Mouse (Mus musculus): ENCODE results near the gene Tnrc6b. TPM values are rescaled to one million over a fixed set of nuclear protein-coding genes. Genes with fewer than 3 reads are reported as not detected.

Gene Tnrc6b
- total and polyA plus RNA-seq, 3 experiments = 7.8 to 13.9 (median 8.0) TPM

DNA sequence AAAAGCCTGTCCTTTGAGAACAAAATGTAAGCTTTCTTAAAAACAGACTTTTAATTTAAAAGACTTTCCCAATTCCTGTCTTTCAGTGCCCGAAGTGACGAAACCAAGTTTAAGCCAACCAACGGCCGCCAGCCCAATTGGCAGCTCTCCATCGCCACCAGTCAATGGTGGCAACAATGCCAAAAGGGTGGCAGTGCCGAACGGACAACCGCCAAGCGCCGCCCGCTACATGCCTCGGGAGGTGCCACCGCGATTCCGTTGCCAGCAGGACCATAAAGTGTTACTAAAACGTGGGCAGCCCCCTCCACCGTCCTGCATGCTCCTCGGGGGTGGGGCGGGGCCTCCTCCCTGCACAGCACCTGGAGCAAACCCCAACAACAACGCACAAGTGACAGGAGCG, 165.1 kb downstream of the Tnrc6b start:
- peaks cover 0 to 5% of the 10 kb centered on the region in 2 experiments; a peak in 2 of 4 replicates for H3K36me3 ChIP-seq (ENCODE audit: control insufficient read depth in 1 of 2, insufficient read depth in 2 of 2, low read length in 2 of 2)
- DNase-seq (ENCODE audit: low read depth, low spot score) = no peak

DNA sequence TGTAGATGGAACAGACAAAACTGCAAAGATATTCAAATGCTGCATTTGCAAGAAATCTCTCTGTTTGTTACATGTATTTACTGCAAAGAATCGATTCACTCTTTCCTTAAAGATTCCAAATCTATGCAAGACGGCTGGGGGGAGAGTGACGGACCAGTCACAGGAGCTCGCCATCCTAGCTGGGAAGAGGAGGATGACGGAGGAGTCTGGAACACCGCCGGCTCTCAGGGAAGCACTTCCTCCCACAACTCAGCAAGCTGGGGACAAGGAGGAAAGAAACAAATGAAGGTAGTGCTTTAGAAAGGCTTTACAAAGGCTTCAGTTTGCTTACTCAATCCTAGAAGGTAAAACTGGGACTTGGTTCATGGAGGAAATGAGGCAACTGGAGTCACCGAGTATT, 173.0 kb downstream of the Tnrc6b start:
- no peaks in the 10 kb centered on the region for H3K4me1 ChIP-seq (ENCODE audit: control insufficient read depth in 1 of 2, insufficient read depth in 2 of 2, low read length in 2 of 2)
- H3K27me3 ChIP-seq (ENCODE audit: control insufficient read depth in 1 of 2, insufficient read depth in 2 of 2, low read length in 2 of 2) = no peaks in the 10 kb centered on the region
- H3K4me3 ChIP-seq (ENCODE audit: control insufficient read depth in 1 of 2, insufficient read depth in 1 of 2, low read depth in 2 of 2, low read length in 2 of 2) = no peak overlapping the region
- H3K9me3 ChIP-seq (replicated peaks; ENCODE audit: insufficient read depth, low read length) = no peaks in the 10 kb centered on the region
- no peak for DNase-seq (ENCODE audit: low read depth, low spot score)
- TF ChIP-seq MYB (IDR thresholded peaks at IDR 0.05; ENCODE audit: low read depth, low read length) = no peak
- TF ChIP-seq TBP (IDR thresholded peaks at IDR 0.05; ENCODE audit: low read depth, low read length) = no peak
- no peak for TF ChIP-seq ETS1 (IDR thresholded peaks at IDR 0.05; ENCODE audit: low read depth, low read length)
- H3K79me2 ChIP-seq (ENCODE audit: control insufficient read depth, insufficient read depth, low read length, poor library complexity) = no peaks in the 10 kb centered on the region
- H3K9ac ChIP-seq (ENCODE audit: control insufficient read depth, low read depth, low read length, poor library complexity, severe bottlenecking) = no peak overlapping the region
- H3K27ac ChIP-seq (ENCODE audit: control insufficient read depth, low read depth, low read length) = no peak overlapping the region
- peaks cover 0 to 3% of the 10 kb centered on the region in 2 experiments; a peak in 2 of 4 replicates for H3K36me3 ChIP-seq (ENCODE audit: control insufficient read depth in 1 of 2, insufficient read depth in 2 of 2, low read length in 2 of 2)

More for the DNA sequence above, 165.1 kb downstream of the Tnrc6b start:
- Histone ChIP-seq H3K27me3 (ENCODE audit: control insufficient read depth in 1 of 2, insufficient read depth in 2 of 2, low read length in 2 of 2) (no peaks in the 10 kb centered on the region), H3K9ac (ENCODE audit: control insufficient read depth, low read depth, low read length, poor library complexity, severe bottlenecking) (no peak overlapping the region), H3K4me3 (ENCODE audit: control insufficient read depth in 1 of 2, insufficient read depth in 1 of 2, low read depth in 2 of 2, low read length in 2 of 2) (no peak overlapping the region), H3K27ac (ENCODE audit: control insufficient read depth, low read depth, low read length) (no peak overlapping the region), H3K4me1 (ENCODE audit: control insufficient read depth in 1 of 2, insufficient read depth in 2 of 2, low read length in 2 of 2) (no peaks in the 10 kb centered on the region), H3K9me3 (replicated peaks; ENCODE audit: insufficient read depth, low read length) (no peaks in the 10 kb centered on the region), H3K79me2 (ENCODE audit: control insufficient read depth, insufficient read depth, low read length, poor library complexity) (no peaks in the 10 kb centered on the region)
- TF ChIP-seq MAFK (IDR thresholded peaks at IDR 0.05; ENCODE audit: borderline replicate concordance, low read depth, low read length) (no peak), POLR2AphosphoS2 (IDR thresholded peaks at IDR 0.05; ENCODE audit: low read length) (no peak), POLR2A (IDR thresholded peaks at IDR 0.05; ENCODE audit: control insufficient read depth in 1 of 2, insufficient read depth in 1 of 2, low read depth in 1 of 2, low read length in 2 of 2, poor library complexity in 1 of 2) (no peak)

DNA sequence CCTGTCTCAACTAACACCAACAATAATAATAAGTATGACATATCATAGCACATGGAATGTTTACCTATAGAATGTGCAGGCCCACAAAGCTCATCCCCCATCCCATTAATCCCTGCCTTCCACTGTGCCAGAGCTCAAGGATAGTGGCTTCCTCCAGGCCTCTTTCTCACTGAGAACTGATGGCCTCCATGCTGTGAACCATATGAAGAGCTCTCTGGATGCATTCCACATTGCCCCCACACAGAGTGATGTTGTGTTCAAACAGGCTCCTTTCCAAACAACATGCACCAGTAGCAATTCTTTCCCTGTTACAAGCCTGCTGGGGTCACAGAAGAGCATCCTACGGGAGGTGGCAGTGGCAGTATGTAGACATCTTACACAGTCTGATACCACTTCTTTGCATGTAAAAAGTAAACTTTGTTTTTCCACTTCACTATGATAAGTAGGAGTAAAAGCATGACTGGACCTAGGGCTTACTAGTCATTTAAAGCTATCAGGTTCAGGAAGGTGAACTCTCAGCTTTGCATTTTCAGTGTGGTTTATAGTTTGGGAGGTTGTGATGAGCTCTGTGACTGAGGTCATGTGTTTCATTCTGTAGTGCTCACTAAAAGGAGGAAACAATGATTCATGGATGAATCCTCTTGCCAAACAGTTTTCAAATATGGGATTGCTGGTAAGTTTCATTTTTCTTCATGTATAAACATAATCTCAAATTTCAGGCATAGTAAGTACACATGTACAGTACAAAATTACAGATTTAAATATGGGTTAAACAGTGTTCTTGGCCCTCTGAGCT, 175.4 kb downstream of the Tnrc6b start:
- H3K27me3 ChIP-seq (ENCODE audit: control insufficient read depth in 1 of 2, insufficient read depth in 2 of 2, low read length in 2 of 2) = no peaks in the 10 kb centered on the region
- no peak overlapping the region for H3K9ac ChIP-seq (ENCODE audit: control insufficient read depth, low read depth, low read length, poor library complexity, severe bottlenecking)
- DNase-seq (ENCODE audit: low read depth, low spot score) = no peak
- no peaks in the 10 kb centered on the region for H3K9me3 ChIP-seq (replicated peaks; ENCODE audit: insufficient read depth, low read length)
- TF ChIP-seq UBTF (IDR thresholded peaks at IDR 0.05; ENCODE audit: borderline replicate concordance, insufficient read depth, low read depth, low read length) (no peak), ZC3H11A (IDR thresholded peaks at IDR 0.05; ENCODE audit: low read depth, low read length) (no peak), ZKSCAN1 (IDR thresholded peaks at IDR 0.05; ENCODE audit: low read depth, low read length) (no peak), JUND (IDR thresholded peaks at IDR 0.05; ENCODE audit: low read depth, low read length) (no peak), TAL1 (IDR thresholded peaks at IDR 0.05; ENCODE audit: low read length) (no peak), POLR2A (IDR thresholded peaks at IDR 0.05; ENCODE audit: control insufficient read depth in 1 of 2, insufficient read depth in 1 of 2, low read depth in 1 of 2, low read length in 2 of 2, poor library complexity in 1 of 2) (no peak), ZNF384 (IDR thresholded peaks at IDR 0.05; ENCODE audit: low read depth, low read length) (no peak), RAD21 (IDR thresholded peaks at IDR 0.05; ENCODE audit: low read depth, low read length) (no peak), USF2 (IDR thresholded peaks at IDR 0.05; ENCODE audit: borderline replicate concordance in 1 of 2, insufficient read depth in 1 of 2, low read depth in 1 of 2, low read length in 2 of 2) (no peak), SIN3A (IDR thresholded peaks at IDR 0.05; ENCODE audit: low read length) (no peak), NRF1 (IDR thresholded peaks at IDR 0.05; ENCODE audit: insufficient read depth, low read depth, low read length, poor library complexity, severe bottlenecking) (no peak), POLR2AphosphoS5 (IDR thresholded peaks at IDR 0.05; ENCODE audit: borderline replicate concordance, low read depth, low read length) (no peak), E2F4 (IDR thresholded peaks at IDR 0.05; ENCODE audit: borderline replicate concordance, low read depth, low read length) (no peak)
- H3K27ac ChIP-seq (ENCODE audit: control insufficient read depth, low read depth, low read length) = no peak overlapping the region
- no peaks in the 10 kb centered on the region for H3K79me2 ChIP-seq (ENCODE audit: control insufficient read depth, insufficient read depth, low read length, poor library complexity)
- H3K4me1 ChIP-seq (ENCODE audit: control insufficient read depth in 1 of 2, insufficient read depth in 2 of 2, low read length in 2 of 2) = no peaks in the 10 kb centered on the region
- peaks cover 0 to 2% of the 10 kb centered on the region in 2 experiments; a peak in 1 of 4 replicates for H3K36me3 ChIP-seq (ENCODE audit: control insufficient read depth in 1 of 2, insufficient read depth in 2 of 2, low read length in 2 of 2)
- H3K4me3 ChIP-seq (ENCODE audit: control insufficient read depth in 1 of 2, insufficient read depth in 1 of 2, low read depth in 2 of 2, low read length in 2 of 2) = no peak overlapping the region

All from MEL (cell line).